Mouse (Mus musculus) intestine, embryonic 15.5 days (tissue): ENCODE measurements around the gene 4930404N11Rik. TPM values are rescaled to one million over a fixed set of nuclear protein-coding genes. Genes with fewer than 3 reads are reported as not detected.

ENCODE experiments used
- ATAC-seq: fragments of 200-750 bp; cut with Nextera tagmentation; 2 replicates; pipeline ENCODE4 v1.8.0; 2017; ENCODE audit warnings: moderate TSS enrichment, moderate library complexity
- H3K27ac ChIP-seq: fragments of 300-500 bp; sonication (generic); 2 replicates; pipeline ENCODE4 v1.5.1; 2015; ENCODE audit warnings: mild to moderate bottlenecking, inconsistent platforms
- H3K27me3 ChIP-seq: fragments of 300-500 bp; sonication (generic); replicated peaks from 2 replicates; pipeline ENCODE4 v1.6.1; 2015; ENCODE audit warnings: inconsistent platforms
- H3K36me3 ChIP-seq: fragments of 300-500 bp; sonication (generic); 2 replicates; pipeline ENCODE4 v1.6.1; 2015; ENCODE audit warnings: inconsistent platforms
- H3K4me1 ChIP-seq: fragments of 300-500 bp; sonication (generic); replicated peaks from 2 replicates; pipeline ENCODE4 v1.6.1; 2015; ENCODE audit warnings: inconsistent platforms
- H3K4me2 ChIP-seq: fragments of 300-500 bp; sonication (generic); replicated peaks from 2 replicates; pipeline ENCODE4 v1.6.1; 2015; ENCODE audit warnings: mild to moderate bottlenecking, inconsistent platforms
- H3K4me3 ChIP-seq: fragments of 300-500 bp; sonication (generic); replicated peaks from 2 replicates; pipeline ENCODE4 v1.5.1; 2015; ENCODE audit warnings: inconsistent platforms
- H3K9ac ChIP-seq: fragments of 300-500 bp; sonication (generic); 2 replicates; pipeline ENCODE4 v1.6.1; 2015; ENCODE audit warnings: inconsistent platforms
- H3K9me3 ChIP-seq: fragments of 300-500 bp; sonication (generic); 2 replicates; pipeline ENCODE4 v1.6.1; 2016; ENCODE audit warnings: inconsistent platforms
- WGBS: fragments of 180-500 bp; shearing (Covaris S2); methylation state at CpG from one replicate; pipeline ENCODE4 v1.1.7; 2015; 5-methylcytosine and 5-hydroxymethylcytosine counted together
- polyA plus RNA-seq: library from polyadenylated mRNA; unstranded; fragments of >200 nt; fragmentation: Nextera tagmentation; extraction: Ambion mirVana; gene quantifications from 2 replicates; pipeline ENCODE4 v1.2.1, GENCODE M21; 2015

The 4930404N11Rik gene
- polyA plus RNA-seq, 1 experiment from 2014 or later: 1.0 TPM

DNA sequence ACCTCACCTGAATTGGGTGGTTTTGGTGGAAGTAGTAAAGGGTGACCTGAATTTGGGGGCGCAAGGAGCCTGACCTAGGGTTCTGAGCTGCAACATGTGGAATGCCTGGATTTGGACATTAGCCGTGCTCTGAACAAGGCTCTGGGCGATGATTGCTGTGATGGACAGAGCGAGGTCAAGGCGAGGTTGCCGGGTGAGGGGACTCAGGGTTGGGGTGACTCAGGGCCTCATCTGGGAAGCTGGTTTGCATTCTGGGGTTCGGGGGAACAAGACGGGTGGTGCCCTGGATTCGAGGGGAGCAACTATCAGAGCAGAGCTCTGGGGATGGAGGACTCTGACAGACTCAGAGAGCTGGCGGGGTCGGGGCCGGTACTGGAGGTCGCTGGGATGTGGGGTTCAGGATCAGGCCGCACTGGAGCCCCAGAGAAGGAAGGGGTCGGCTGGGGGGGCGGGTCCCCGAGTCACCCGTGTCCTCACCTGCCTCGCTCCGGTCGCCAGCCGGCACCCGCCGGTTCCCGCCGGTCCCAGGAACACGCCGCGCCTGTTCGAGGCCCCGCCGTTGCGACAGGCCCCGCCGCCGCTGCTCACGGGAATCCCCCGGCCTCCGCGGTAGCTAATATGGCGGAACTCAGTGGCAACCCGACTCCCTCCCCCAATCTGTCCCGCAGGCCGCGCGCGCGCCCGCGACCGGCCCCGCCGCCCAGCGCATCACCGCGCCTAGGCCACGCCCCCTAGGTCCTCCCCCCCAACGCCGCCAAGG is 12.4 kb upstream of the 4930404N11Rik start, which contains the start of gene Fzr1:
Gene Fzr1, minus strand, starts transcription at position 724 of the 760 bp plus-strand sequence.
- ATAC-seq: peak; percentile 29
- H3K4me1 ChIP-seq: peaks cover 19% of the 10 kb centered on the region
- 0 out of 2 replicates have a peak, but pooled peaks cover 5% of the 10 kb centered on the region for H3K36me3 ChIP-seq
- peak within 1 kb of the TSS; percentile 92 for H3K9ac ChIP-seq
- peak within 1 kb of the TSS; percentile 77 for H3K4me2 ChIP-seq
- no peaks in the 10 kb centered on the region for H3K9me3 ChIP-seq
- no peaks in the 10 kb centered on the region for H3K27me3 ChIP-seq
- H3K27ac ChIP-seq: peak within 1 kb of the TSS; percentile 68
- H3K4me3 ChIP-seq: peak within 1 kb of the TSS; percentile 82
- WGBS: under 1% methylated on average over 58 of the region's 59 CpGs

DNA sequence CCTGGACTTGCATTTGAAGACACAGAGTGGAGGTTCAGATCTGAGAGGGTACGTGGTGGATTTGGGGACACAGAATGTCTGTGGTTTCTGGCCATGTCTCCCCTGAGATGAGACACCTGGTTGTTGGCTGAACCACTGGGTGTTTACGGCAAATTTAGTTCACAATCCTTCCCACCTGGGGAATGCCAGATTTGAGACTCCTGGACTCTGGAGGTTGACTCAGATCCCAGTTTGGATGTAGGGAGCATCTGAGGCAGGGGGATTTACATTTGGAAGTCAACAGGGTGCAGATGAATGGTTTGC is 11.7 kb upstream of the 4930404N11Rik start:
- Histone ChIP-seq H3K9ac (peak overlapping the region; percentile 92), H3K4me3 (peak overlapping the region; percentile 82), H3K36me3 (0 out of 2 replicates have a peak, but pooled peaks cover 8% of the 10 kb centered on the region), H3K9me3 (no peaks in the 10 kb centered on the region), H3K4me2 (peak overlapping the region; percentile 77), H3K27ac (peak overlapping the region; percentile 68; the same call in 1 of the 2 replicates), H3K4me1 (peaks cover 19% of the 10 kb centered on the region), H3K27me3 (no peaks in the 10 kb centered on the region)
- ATAC-seq: no peak
- WGBS: 29% methylated on average over 2 of the region's 2 CpGs

DNA sequence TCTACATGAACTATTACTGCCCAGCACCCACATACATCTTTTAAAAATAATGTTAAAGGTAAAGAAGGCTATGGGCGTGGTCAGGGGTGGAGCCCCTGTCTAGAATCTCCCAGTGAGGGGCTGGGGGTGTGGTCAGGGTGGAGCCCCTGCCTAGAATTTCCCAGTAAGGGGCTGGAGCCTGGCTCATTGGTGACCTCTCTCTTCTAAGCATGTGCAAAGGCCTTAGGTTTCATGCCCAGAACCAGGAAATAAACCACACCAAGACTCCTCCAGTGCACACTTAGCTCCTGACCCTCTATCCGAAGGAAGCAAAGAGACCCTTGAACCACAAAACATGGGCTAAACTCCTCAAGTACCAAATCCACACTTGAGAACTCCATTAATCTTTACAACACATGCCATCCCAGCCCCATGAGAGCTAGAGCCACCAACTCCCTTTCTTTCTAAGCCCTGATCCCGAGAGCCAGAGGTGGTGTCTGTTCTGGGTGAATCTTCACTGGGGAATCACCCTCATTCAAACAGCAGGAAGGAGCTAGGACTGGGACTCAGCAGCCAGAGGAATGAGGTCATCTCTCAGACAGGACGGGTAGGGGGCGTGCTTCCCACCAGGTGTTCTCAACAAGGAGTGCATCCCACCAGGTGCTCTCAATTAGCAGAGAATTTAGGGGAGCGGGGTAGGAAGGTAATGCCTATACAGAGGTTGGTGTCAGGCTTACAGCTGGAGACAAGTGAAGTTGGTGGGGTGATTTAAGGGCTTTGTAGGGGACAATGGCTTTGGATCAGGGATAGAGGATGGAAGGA is 11.1 kb upstream of the 4930404N11Rik start:
- no peak for ATAC-seq
- H3K27ac ChIP-seq: peak overlapping the region; percentile 68; the same call in 1 of the 2 replicates
- peaks cover 19% of the 10 kb centered on the region for H3K4me1 ChIP-seq
- peak overlapping the region; percentile 82 for H3K4me3 ChIP-seq
- peak overlapping the region; percentile 92 for H3K9ac ChIP-seq
- 0 out of 2 replicates have a peak, but pooled peaks cover 8% of the 10 kb centered on the region for H3K36me3 ChIP-seq
- peak overlapping the region; percentile 77 for H3K4me2 ChIP-seq
- WGBS: 32% methylated on average over 6 of the region's 6 CpGs
- no peaks in the 10 kb centered on the region for H3K27me3 ChIP-seq
- no peaks in the 10 kb centered on the region for H3K9me3 ChIP-seq

DNA sequence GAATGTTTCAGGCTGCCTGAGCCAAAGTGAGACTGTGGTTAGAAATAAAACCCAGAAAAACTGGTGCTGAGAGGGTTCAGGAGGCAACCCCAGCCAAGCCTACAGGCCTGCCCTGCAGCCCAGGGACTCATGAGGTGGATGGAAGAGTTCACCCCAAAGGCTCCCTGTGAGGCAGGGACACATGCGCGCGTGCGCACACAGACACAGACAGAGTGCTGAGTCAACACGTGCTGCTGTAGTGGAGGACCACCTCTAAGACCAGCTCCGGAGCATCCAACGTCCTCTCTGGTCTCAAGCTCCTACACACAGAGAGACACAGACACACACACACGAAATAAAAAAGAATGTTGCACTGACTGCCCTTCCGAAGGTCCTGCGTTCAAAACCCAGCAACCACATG is 9.7 kb upstream of the 4930404N11Rik start:
- H3K4me2 ChIP-seq: no peak overlapping the region
- no peaks in the 10 kb centered on the region for H3K9me3 ChIP-seq
- H3K4me1 ChIP-seq: peaks cover 19% of the 10 kb centered on the region
- H3K27me3 ChIP-seq: no peaks in the 10 kb centered on the region
- peaks cover 22% of the 10 kb centered on the region; the same call in 1 of the 2 replicates for H3K36me3 ChIP-seq
- no peak overlapping the region for H3K27ac ChIP-seq
- 93% methylated on average over 10 of the region's 10 CpGs for WGBS
- ATAC-seq: no peak
- no peak overlapping the region for H3K9ac ChIP-seq
- no peak overlapping the region for H3K4me3 ChIP-seq

DNA sequence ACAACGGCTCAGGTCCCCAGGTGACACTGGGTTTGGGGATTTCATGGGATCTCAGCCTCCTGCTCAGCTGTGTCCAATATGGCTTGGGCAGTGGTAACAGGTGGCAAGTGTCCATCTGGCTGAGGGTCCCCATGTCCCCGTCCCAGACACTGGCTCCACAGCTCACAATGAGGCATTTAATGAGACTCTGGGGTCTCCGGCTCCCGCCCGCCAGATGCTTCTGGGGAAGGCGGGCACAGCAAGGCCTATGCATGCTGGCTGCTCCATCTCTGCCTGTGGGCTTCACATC is 1.5 kb upstream of the 4930404N11Rik start:
- no peak overlapping the region for H3K4me3 ChIP-seq
- H3K27ac ChIP-seq: no peak overlapping the region
- H3K4me1 ChIP-seq: peaks cover 39% of the 10 kb centered on the region
- H3K9ac ChIP-seq: no peak overlapping the region
- H3K4me2 ChIP-seq: no peak overlapping the region
- H3K9me3 ChIP-seq: no peaks in the 10 kb centered on the region
- peaks cover 10% of the 10 kb centered on the region for H3K27me3 ChIP-seq
- H3K36me3 ChIP-seq: peaks cover 49% of the 10 kb centered on the region
- 90% methylated on average over 6 of the region's 6 CpGs for WGBS
- no peak for ATAC-seq

DNA sequence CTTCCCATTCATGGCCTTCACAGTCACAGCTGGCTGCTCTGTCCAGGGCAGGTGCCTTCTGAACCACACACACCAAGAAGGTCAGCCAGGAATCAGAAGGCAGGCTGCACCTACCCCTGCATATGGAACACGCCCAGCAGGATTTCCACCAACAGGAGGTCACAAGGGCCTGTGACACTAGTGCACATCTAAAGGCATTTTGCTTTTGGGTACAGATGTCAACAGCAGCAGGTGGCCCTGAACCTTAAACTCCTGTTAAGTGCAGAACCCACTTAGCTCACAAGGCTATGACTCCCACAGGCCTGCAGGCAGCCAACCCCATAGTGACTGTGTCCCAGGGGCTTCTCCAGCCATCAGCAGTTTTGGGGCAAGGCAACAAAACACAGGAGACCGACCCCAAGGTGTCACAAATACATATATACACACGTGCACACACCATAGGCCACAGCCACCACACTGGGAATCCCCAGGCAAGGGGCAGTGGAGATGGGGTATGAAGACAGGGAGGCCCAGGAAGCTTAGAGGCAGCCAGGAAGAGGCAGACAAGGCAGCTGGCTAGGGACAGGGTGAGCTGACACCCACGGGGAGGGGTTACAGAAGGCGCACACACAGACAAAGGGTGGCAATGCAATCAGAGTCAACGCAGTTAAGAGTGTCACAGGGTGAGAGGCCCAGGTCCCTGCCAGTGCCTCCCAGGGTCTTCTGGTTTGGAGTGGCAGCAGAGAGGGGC is 1.0 kb upstream of the 4930404N11Rik start:
- Histone ChIP-seq H3K36me3 (peaks cover 48% of the 10 kb centered on the region), H3K9ac (no peak overlapping the region), H3K27me3 (peaks cover 10% of the 10 kb centered on the region), H3K27ac (peak overlapping the region; percentile 3; the same call in 1 of the 2 replicates), H3K4me2 (no peak overlapping the region), H3K4me3 (no peak overlapping the region), H3K9me3 (no peaks in the 10 kb centered on the region), H3K4me1 (peaks cover 39% of the 10 kb centered on the region)
- 72% methylated on average over 6 of the region's 6 CpGs for WGBS
- peak; percentile 19 for ATAC-seq

DNA sequence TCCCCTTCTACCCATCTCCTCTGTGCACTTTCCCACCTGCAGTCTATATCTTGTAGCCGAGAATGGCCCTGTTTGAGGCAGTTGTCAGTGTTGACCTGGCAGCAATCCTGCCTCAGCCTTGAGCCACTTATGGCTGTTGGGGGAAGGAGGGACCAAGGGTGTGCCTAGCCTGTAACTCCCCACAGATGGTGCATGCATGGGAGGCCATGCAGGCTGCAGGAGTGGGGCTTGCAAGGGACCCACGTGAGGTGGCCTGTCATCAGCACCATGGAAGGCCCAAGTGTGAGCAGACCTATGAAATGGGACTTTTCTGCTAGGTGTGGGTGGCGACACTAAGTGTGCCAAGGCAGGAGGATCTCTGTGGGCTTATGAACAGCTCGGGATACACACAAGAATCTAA is 543 bp downstream of the 4930404N11Rik start:
- H3K4me3 ChIP-seq: no peak overlapping the region
- ATAC-seq: peak; percentile 24
- H3K27me3 ChIP-seq: peaks cover 10% of the 10 kb centered on the region
- peaks cover 49% of the 10 kb centered on the region for H3K4me1 ChIP-seq
- WGBS: 35% methylated on average over 4 of the region's 4 CpGs
- H3K36me3 ChIP-seq: peaks cover 36% of the 10 kb centered on the region
- H3K27ac ChIP-seq: peak overlapping the region; percentile 3
- peak overlapping the region; percentile 66; the same call in 1 of the 2 replicates for H3K4me2 ChIP-seq
- H3K9me3 ChIP-seq: no peaks in the 10 kb centered on the region
- H3K9ac ChIP-seq: no peak overlapping the region; the same call in 1 of the 2 replicates

DNA sequence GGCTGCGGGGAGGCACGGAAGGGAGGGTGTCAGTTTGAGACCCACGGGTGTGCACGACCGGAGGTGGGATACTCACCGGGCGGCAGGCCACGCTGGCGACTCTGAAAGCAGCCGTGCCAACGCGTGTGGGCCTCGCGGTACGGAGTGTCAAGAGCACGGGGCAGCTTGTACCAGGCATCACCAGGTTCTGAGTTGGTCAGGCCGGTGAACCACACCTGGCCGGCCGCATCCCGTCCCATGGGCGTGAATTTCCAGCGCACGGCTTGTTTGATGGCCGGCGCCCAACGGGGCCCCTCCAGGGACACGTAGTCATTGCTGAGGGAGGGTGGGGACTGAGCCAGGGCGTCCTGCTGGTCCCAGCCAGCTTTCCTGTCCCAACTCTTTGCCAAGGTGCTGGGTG is 950 bp downstream of the 4930404N11Rik start:
- Histone ChIP-seq H3K27ac (peak overlapping the region; percentile 3), H3K9ac (peak overlapping the region; percentile 44), H3K4me2 (peak overlapping the region; percentile 66), H3K36me3 (peaks cover 34% of the 10 kb centered on the region), H3K4me3 (peak overlapping the region; percentile 25), H3K9me3 (no peaks in the 10 kb centered on the region), H3K4me1 (peaks cover 53% of the 10 kb centered on the region), H3K27me3 (peaks cover 10% of the 10 kb centered on the region)
- 9% methylated on average over 28 of the region's 28 CpGs for WGBS
- peak; percentile 26 for ATAC-seq

DNA sequence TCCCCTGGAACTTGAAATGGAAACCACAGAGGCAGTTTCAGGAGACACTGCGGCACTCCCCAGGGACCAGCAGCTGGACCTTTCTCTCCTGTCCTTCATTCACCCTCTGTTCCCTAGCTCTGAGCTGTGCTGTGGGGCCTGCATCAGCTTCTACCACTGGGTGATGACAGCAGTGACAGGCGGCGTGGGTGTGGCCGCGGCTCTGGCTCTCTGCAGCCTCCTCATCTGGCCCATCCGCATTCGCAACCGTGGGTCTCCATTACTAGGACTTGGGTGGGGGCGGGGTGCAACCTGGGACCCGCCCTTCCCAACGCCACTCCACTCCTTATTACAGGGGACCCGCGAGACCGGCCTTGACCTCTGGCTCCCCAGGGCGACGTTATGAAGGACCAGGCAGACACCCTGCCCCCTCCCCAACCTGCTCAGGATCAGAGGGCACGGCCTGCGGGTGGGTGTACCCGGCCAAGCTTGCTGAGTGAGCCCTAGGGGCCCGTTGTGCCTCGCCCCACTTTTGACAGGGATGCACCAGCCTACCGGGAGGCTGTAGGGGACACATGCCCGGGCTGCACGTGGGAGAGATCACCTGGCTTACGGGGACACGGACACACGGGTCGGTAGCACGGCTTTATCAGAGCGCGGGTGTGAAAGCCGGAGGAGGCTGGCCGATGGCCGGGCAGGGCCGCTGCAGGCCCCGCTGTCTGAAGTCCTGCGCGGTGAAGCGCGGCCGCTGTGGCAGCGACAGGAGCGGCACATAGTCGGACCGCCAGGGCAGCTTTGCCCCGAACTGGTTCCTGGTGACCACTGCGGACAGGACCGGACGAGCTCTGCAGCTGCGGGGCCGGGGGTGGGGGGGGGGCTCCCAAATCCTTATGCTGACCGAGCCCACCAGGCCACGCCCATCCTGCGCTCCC is 1.9 kb downstream of the 4930404N11Rik start:
- peak overlapping the region; percentile 25 for H3K4me3 ChIP-seq
- WGBS: 13% methylated on average over 53 of the region's 54 CpGs
- H3K27ac ChIP-seq: no peak overlapping the region
- ATAC-seq: no peak
- H3K4me2 ChIP-seq: peak overlapping the region; percentile 66
- peaks cover 24% of the 10 kb centered on the region for H3K36me3 ChIP-seq
- H3K4me1 ChIP-seq: peaks cover 59% of the 10 kb centered on the region
- peaks cover 10% of the 10 kb centered on the region for H3K27me3 ChIP-seq
- peak overlapping the region; percentile 44 for H3K9ac ChIP-seq
- H3K9me3 ChIP-seq: no peaks in the 10 kb centered on the region

DNA sequence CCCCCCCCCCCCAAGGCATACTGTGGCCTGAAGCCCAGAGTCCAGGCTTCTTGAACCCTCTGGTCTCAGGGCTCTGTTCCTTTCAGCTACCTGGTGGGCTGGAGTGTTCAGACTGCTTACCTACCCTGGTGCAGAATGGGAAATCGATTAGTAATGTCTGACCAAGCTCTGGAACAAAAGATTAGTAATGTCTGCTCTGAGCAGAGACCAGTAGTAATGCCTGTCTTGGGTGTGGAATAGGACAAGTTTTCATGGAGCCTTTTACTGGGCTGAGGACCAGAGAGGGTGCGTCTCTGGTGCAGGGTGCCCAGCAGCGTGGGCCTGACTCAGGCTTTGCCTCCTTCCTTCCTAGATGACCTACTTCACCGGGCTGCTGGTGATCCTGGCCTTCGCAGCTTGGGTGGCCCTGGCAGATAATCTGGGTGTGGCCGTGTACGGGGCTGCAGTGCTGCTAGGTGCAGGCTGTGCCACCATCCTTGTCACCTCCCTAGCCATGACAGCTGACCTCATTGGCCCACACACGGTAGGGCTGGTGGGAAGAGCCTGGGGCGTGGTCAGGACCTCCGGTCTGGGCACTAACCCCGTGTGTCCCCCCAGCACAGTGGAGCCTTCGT is 3.2 kb downstream of the 4930404N11Rik start:
- H3K4me1 ChIP-seq: peaks cover 69% of the 10 kb centered on the region
- no peak overlapping the region for H3K4me3 ChIP-seq
- no peaks in the 10 kb centered on the region for H3K9me3 ChIP-seq
- H3K27ac ChIP-seq: 0 out of 2 replicates have a peak overlapping the region, but pooled peaks have one; percentile 29
- 69% methylated on average over 12 of the region's 12 CpGs for WGBS
- ATAC-seq: peak; percentile 11; the same call in 1 of the 2 replicates
- peaks cover 12% of the 10 kb centered on the region for H3K36me3 ChIP-seq
- no peak overlapping the region; the same call in 1 of the 2 replicates for H3K4me2 ChIP-seq
- H3K27me3 ChIP-seq: peaks cover 10% of the 10 kb centered on the region
- H3K9ac ChIP-seq: no peak overlapping the region

DNA sequence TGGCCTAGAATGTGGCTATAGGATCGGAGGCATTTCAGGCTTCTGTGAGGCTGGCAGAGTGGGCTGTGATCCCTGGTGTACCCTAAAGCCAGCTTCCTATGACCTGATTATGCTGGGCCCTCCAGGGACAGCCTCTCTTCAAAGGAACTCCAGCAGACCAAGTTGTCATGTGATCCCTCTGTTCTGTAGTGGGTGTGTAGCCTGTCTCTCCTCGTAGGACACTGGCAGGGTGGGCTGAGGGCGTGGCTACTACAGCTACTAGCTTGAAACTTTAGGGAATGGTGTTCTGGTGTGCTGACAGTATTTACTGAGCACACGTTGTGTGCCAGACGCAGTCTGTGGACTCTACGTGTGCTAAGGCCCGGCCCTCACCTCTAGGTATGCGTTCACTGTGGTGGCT is 4.9 kb downstream of the 4930404N11Rik start:
- ATAC-seq: no peak
- H3K27ac ChIP-seq: no peak overlapping the region
- no peak overlapping the region; the same call in 1 of the 2 replicates for H3K4me2 ChIP-seq
- H3K27me3 ChIP-seq: peaks cover 10% of the 10 kb centered on the region
- no peaks in the 10 kb centered on the region for H3K9me3 ChIP-seq
- peaks cover 69% of the 10 kb centered on the region for H3K4me1 ChIP-seq
- 56% methylated on average over 8 of the region's 8 CpGs for WGBS
- peaks cover 3% of the 10 kb centered on the region; the same call in 1 of the 2 replicates for H3K36me3 ChIP-seq
- H3K9ac ChIP-seq: peak overlapping the region; percentile 12; the same call in 1 of the 2 replicates
- no peak overlapping the region for H3K4me3 ChIP-seq
